Mouse (Mus musculus): Measurements from ENCODE around the gene Olfr736.

Olfr736 gene

DNA sequence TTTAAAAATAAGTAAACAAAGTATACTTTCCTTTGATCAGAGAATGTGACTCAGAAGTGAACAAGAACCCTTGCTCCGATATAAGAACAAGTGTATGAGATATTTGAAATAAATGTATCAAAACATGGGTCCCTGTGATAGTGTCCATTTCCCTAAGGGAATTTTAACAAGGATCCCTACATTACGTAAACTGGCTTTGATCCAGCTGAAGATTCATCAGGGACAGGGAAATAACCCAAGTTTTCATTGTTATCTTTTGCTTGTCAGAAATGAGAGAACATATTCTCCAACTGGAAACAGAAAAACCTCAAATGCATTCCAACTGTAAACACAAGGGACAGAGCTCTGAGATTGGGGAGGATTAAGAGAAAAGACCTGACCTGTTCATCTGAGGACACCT is at the start of gene Olfr736:
Olfr736 (plus strand) TSS at position 301 of the 400 bp plus-strand sequence.
- DNase-seq (ENCODE audit: low spot score in 2 of 2) = no peak

DNA sequence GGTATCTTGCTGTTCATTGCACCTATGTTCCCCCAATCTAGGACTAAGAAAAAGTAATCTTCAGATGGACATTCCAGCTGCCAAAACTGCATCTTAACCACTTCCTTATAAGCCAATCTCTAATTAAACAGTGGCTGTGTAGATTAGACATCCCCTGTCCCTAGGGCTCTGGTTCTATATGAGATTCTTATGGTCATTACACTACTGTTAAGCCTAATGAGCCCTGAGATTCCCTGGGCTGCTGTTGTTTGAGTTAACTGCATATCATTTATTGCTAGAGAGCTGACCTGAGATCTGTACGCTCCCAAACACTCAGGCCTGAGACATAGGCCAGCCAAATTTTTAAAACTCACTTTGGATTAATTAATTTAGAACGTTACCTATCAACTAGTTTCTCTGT is 32.2 kb upstream of the Olfr736 start, which contains the start of gene Olfr735:
Olfr735 (minus strand) TSS at position 77 of the 400 bp plus-strand sequence.
- DNase-seq (ENCODE audit: low spot score in 2 of 2) = no peak

DNA sequence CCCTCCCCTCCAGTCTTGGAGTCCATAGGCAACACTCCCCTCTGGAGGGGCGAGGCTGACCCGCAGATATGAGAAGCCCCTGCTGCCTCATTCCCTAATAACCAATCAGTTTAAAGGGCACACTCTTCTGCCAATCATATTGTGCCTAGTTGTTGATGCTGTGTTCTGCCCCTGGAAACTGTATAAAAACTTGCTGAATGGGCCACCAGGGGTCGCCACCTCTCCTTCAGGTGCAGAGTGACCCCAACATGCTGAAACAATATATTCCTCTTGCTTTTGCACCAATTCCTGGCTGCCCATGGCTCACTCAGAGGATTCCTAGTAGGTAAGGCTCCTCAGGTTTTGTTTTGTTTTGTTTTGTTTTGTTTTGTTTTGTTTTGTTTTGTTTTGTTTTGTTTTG is 28.5 kb upstream of the Olfr736 start:
- DNase-seq (ENCODE audit: low spot score in 2 of 2) = no peak

DNA sequence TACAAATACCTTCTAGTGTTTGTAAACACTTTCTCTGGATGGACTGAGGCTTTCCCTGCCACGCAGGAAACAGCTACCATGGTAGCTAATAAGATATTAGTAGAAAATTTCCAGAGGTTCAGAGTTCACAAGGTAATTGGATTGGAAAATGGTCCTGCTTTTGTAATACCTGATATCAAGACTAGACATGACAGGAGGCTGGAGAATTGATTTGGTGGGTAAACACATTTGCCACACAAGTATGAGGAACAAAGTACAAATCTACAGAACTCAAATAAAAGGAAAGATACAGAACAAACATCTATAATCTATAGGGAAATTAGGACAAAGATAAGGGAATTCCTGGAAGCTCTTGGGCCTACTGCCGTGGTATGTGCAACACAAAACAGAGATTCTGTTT is 24.2 kb upstream of the Olfr736 start:
- DNase-seq (ENCODE audit: low spot score in 2 of 2) = no peak

DNA sequence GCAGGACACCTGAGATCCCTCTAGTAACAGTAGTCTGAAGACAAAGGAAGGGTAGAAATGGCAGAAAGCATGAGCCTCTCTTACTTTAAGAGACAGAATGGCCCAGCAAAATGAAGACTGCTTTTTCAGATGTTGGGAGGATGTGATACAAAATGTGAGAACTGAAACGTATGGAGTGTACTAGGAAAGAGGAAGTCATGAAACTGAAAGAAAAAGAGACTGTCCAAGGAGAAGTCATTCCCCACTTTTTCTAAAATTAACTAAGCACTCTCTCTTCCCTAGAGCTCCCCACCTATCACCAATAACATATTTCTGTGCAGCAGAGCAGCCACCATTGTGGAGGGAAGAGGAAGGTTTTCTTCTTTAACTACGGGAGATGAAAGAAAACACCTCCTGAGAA is 23.4 kb upstream of the Olfr736 start, which contains the start of gene Tlr11:
Tlr11 (plus strand) TSS at position 322 of the 400 bp plus-strand sequence.
- no peak for DNase-seq (ENCODE audit: low spot score in 2 of 2)

DNA sequence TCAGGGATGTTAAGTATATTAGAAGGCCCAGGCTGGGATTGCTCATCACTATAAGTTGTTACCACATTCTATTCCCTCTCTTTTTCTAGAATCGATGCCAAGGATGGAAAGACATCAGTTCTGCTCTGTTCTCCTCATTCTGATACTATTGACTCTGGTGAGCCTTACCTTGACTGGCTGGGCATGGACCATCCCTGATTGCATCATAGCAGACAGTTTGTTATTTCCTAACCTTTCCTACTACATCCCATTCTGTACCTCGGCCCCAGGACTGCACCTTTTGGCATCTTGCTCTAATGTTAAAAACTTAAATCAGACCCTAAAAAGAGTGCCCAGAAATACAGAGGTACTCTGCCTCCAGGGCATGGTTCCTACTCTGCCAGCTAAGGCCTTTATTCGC is 20.5 kb upstream of the Olfr736 start:
- DNase-seq (ENCODE audit: low spot score in 2 of 2) = no peak

DNA sequence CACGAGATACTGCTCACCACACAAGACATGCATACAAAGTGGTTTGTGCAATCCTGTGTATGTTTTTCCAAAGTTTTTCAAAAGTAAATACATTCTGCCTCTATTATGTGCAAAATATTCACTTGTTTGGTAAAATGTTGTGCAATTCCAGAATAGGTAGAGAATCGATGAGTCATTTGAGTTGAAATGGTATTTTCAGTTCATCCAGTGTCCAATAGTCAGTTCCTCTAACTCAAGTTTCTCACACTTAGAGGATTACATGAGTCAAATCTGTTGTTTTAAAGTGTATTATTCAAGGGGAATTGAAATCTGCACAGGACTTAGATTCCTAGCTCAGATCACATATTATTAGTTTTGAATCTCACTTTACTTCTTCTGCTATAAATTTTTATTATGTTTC is 17.4 kb upstream of the Olfr736 start:
- no peak for DNase-seq (ENCODE audit: low spot score in 2 of 2)

DNA sequence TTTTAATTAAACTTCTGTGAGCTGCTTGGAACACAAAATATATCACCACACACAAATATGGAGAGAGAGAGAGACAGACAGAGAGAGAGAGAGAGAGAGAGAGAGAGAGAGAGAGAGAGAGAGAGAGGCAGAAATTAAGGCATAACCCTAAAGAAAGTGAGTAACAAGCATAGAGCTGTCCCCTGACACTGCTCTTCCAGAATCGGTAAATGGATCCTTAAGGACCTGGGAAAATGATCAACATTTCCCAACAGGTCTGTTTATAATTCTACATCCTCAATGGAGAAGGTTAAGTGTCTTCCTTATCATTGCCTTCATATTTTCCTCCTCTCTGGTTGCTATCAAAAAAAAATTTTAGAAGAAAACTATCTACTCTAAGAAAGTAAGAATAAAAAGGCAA is 26.3 kb downstream of the Olfr736 start, which contains the start of gene Olfr738:
Olfr738 (plus strand) TSS at position 301 of the 400 bp plus-strand sequence.
- DNase-seq (ENCODE audit: low spot score in 2 of 2) = no peak

DNA sequence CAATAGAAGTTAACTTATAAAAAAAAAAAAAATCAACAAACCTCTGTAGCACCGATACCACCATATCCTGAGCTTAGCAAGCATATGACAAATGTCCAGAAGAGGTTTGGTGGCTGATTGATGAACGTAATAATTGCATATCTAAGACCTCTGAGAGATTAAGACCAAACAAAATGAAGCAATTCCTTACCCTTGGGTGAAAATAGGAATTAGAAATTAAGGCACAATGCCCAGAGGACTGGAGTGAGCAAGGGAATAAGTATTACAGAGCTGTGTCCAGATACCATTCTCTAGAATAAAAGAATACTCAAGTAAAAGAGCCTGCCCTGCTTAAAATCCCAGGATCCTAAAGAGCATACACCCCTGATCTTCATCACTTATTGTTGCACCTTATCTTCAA is 37.4 kb downstream of the Olfr736 start, which contains the start of gene Olfr739:
Olfr739 (plus strand) TSS at position 301 of the 400 bp plus-strand sequence.
- DNase-seq (ENCODE audit: low spot score in 2 of 2) = no peak
